Mouse (Mus musculus): ENCODE results near the gene Ptprt. TPM values are rescaled to one million over a fixed set of nuclear protein-coding genes. Genes with fewer than 3 reads are reported as not detected.
"Not testable (repeated sequence)": the region's sequence is repeated elsewhere in the genome, so short reads cannot be mapped to it uniquely, and the experiment has no call there.

Ptprt gene
- polyA plus RNA-seq, 1 experiment = 1.1 TPM

DNA sequence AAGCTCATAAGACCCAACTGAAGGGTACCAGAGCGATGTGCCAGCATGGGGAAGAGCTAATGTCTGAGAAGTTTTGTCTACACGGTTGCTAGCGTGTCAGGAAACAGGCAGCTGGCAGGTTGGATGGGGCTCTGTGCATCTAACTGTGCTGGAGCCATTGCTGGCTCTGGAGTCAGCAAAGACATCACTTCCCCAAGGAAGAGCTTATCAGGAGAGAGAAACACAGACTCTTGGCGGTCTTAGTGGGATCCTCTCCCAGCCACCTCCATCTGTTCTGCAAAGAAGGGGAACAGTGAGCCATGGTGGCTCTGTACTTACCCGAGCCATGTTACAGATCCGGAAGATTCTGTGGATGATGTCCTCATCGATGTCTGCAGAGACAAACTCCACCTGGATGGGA is 1126.8 kb downstream of the Ptprt start:
- Histone ChIP-seq H3K27me3 (ENCODE audit: control insufficient read depth, insufficient read depth, low read length) (no peaks in the 10 kb centered on the region), H3K4me1 (replicated peaks; ENCODE audit: control insufficient read depth, insufficient read depth, low read length) (no peaks in the 10 kb centered on the region), H3K27ac (ENCODE audit: control insufficient read depth, insufficient read depth, low read length) (no peak overlapping the region), H3K36me3 (ENCODE audit: control insufficient read depth, insufficient read depth, low read length) (no peaks in the 10 kb centered on the region), H3K4me3 (ENCODE audit: control insufficient read depth, insufficient read depth, low read length) (no peak overlapping the region)
- TF ChIP-seq POLR2A (IDR thresholded peaks at IDR 0.05; ENCODE audit: control insufficient read depth, extremely low read depth, insufficient read depth, low read length, poor library complexity) (no peak), CTCF (IDR thresholded peaks at IDR 0.05; ENCODE audit: borderline replicate concordance, control insufficient read depth, extremely low read depth, insufficient read depth, low read length, poor library complexity) (no peak)
- WGBS = 91% methylated on average over 7 of the region's 7 CpGs
- no peak for DNase-seq

DNA sequence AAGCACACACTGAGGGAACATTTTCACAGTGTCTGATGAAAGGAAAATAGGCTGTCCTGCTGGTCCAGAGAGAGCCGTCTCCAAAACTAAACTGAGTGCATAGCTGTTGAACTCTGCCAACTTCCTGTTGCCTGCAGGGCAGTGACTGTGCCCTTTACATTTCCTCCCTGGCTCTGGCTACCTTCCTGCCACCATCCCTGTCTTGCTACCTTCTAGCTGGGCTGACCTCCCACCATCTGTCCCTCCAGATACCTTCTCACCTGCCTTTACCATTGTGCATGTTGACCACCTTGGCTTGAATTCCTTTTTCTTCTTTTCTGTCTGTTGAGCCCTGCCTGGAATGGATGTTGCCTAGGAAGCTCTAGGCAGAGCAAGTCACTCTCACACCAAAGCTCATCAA is 1133.8 kb downstream of the Ptprt start:
- Histone ChIP-seq H3K36me3 (ENCODE audit: control insufficient read depth, insufficient read depth, low read length) (no peaks in the 10 kb centered on the region), H3K4me3 (ENCODE audit: control insufficient read depth, insufficient read depth, low read length) (no peak overlapping the region), H3K27me3 (ENCODE audit: control insufficient read depth, insufficient read depth, low read length) (no peaks in the 10 kb centered on the region), H3K27ac (ENCODE audit: control insufficient read depth, insufficient read depth, low read length) (no peak overlapping the region), H3K4me1 (replicated peaks; ENCODE audit: control insufficient read depth, insufficient read depth, low read length) (no peaks in the 10 kb centered on the region)
- no peak for DNase-seq
- TF ChIP-seq POLR2A (IDR thresholded peaks at IDR 0.05; ENCODE audit: control insufficient read depth, extremely low read depth, insufficient read depth, low read length, poor library complexity) = no peak
- TF ChIP-seq CTCF (IDR thresholded peaks at IDR 0.05; ENCODE audit: borderline replicate concordance, control insufficient read depth, extremely low read depth, insufficient read depth, low read length, poor library complexity) = no peak
- 16% methylated on average over 1 of the region's 1 CpGs for WGBS

DNA sequence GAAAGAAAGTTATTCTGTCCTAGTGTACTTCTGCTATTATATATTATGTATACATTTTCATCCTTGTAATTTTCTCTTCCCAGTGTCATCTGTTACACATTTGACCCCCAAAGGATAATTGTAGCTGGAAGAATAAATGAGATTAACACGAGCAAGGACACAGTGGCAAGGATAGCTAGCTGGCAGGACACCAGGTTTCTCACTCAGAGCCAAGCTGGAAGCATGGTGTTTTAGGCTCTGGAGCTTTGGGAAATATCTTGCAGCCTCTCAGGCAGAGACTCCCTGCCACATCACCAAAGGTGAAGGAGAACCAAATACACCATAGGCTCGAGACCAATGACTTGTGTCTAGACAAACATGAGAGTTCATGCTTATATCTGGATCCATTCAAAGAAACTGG is 1141.3 kb downstream of the Ptprt start:
- WGBS = 80% methylated on average over 2 of the region's 2 CpGs
- Histone ChIP-seq H3K27me3 (ENCODE audit: control insufficient read depth, insufficient read depth, low read length) (no peaks in the 10 kb centered on the region), H3K4me3 (ENCODE audit: control insufficient read depth, insufficient read depth, low read length) (no peak overlapping the region), H3K27ac (ENCODE audit: control insufficient read depth, insufficient read depth, low read length) (no peak overlapping the region), H3K4me1 (replicated peaks; ENCODE audit: control insufficient read depth, insufficient read depth, low read length) (no peaks in the 10 kb centered on the region), H3K36me3 (ENCODE audit: control insufficient read depth, insufficient read depth, low read length) (no peaks in the 10 kb centered on the region)
- no peak for DNase-seq
- TF ChIP-seq CTCF (IDR thresholded peaks at IDR 0.05; ENCODE audit: borderline replicate concordance, control insufficient read depth, extremely low read depth, insufficient read depth, low read length, poor library complexity) = no peak
- TF ChIP-seq POLR2A (IDR thresholded peaks at IDR 0.05; ENCODE audit: control insufficient read depth, extremely low read depth, insufficient read depth, low read length, poor library complexity) = no peak

DNA sequence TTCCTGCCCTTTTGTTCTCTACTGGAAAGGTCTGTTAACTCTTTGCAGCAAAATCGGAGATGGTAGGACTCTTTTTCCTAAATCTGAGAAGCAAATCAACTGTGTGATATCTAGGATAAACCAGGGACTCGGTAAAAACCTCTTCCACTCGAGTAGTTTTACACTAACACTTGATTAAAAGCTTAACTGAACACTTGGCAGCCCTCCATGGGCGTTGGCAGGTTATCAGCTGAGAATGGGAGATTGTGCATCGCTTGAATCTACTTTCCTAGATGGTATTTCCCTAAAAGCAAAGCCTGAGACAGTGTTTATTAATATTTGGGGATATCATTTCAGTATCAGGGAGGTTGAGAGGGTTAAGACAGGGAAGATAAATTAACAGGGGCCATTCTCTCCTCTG is 1144.0 kb downstream of the Ptprt start:
- no peak overlapping the region for H3K4me3 ChIP-seq (ENCODE audit: control insufficient read depth, insufficient read depth, low read length)
- no peaks in the 10 kb centered on the region for H3K4me1 ChIP-seq (replicated peaks; ENCODE audit: control insufficient read depth, insufficient read depth, low read length)
- no peaks in the 10 kb centered on the region for H3K36me3 ChIP-seq (ENCODE audit: control insufficient read depth, insufficient read depth, low read length)
- no peaks in the 10 kb centered on the region for H3K27me3 ChIP-seq (ENCODE audit: control insufficient read depth, insufficient read depth, low read length)
- TF ChIP-seq POLR2A (IDR thresholded peaks at IDR 0.05; ENCODE audit: control insufficient read depth, extremely low read depth, insufficient read depth, low read length, poor library complexity) (no peak), CTCF (IDR thresholded peaks at IDR 0.05; ENCODE audit: borderline replicate concordance, control insufficient read depth, extremely low read depth, insufficient read depth, low read length, poor library complexity) (no peak)
- DNase-seq = no peak
- 66% methylated on average over 5 of the region's 5 CpGs for WGBS
- no peak overlapping the region for H3K27ac ChIP-seq (ENCODE audit: control insufficient read depth, insufficient read depth, low read length)

- Histone ChIP-seq H3K36me3 (ENCODE audit: control insufficient read depth, insufficient read depth, low read length) (no peaks in the 10 kb centered on the region), H3K27ac (ENCODE audit: control insufficient read depth, insufficient read depth, low read length) (no peak overlapping the region), H3K27me3 (ENCODE audit: control insufficient read depth, insufficient read depth, low read length) (no peaks in the 10 kb centered on the region), H3K4me1 (replicated peaks; ENCODE audit: control insufficient read depth, insufficient read depth, low read length) (no peaks in the 10 kb centered on the region), H3K4me3 (ENCODE audit: control insufficient read depth, insufficient read depth, low read length) (no peak overlapping the region)
- no peak for TF ChIP-seq CTCF (IDR thresholded peaks at IDR 0.05; ENCODE audit: borderline replicate concordance, control insufficient read depth, extremely low read depth, insufficient read depth, low read length, poor library complexity)
- DNase-seq = no peak
- WGBS = 91% methylated on average over 1 of the region's 1 CpGs
Measured at GRCm38 (mm10) chr2:161513256-161513655, 1147.7 kb downstream of the Ptprt start.

GRCm38 (mm10) chr2:161511880-161512570 is 1148.9 kb downstream of the Ptprt start:
- not testable (repeated sequence) for DNase-seq; H3K36me3 ChIP-seq (ENCODE audit: control insufficient read depth, insufficient read depth, low read length); H3K4me1 ChIP-seq (replicated peaks; ENCODE audit: control insufficient read depth, insufficient read depth, low read length); H3K4me3 ChIP-seq (ENCODE audit: control insufficient read depth, insufficient read depth, low read length); H3K27ac ChIP-seq (ENCODE audit: control insufficient read depth, insufficient read depth, low read length); H3K27me3 ChIP-seq (ENCODE audit: control insufficient read depth, insufficient read depth, low read length)
- 16% methylated on average over 6 of the region's 15 CpGs for WGBS

- H3K27me3 ChIP-seq (ENCODE audit: control insufficient read depth, insufficient read depth, low read length) = no peaks in the 10 kb centered on the region
- WGBS = 25% methylated on average over 8 of the region's 8 CpGs
- no peaks in the 10 kb centered on the region for H3K36me3 ChIP-seq (ENCODE audit: control insufficient read depth, insufficient read depth, low read length)
- TF ChIP-seq CTCF (IDR thresholded peaks at IDR 0.05; ENCODE audit: borderline replicate concordance, control insufficient read depth, extremely low read depth, insufficient read depth, low read length, poor library complexity) (no peak), POLR2A (IDR thresholded peaks at IDR 0.05; ENCODE audit: control insufficient read depth, extremely low read depth, insufficient read depth, low read length, poor library complexity) (no peak)
- no peak for DNase-seq
- H3K4me3 ChIP-seq (ENCODE audit: control insufficient read depth, insufficient read depth, low read length) = peak overlapping the region; percentile 37; the same call in 1 of the 2 replicates
- no peaks in the 10 kb centered on the region for H3K4me1 ChIP-seq (replicated peaks; ENCODE audit: control insufficient read depth, insufficient read depth, low read length)
- 0 out of 2 replicates have a peak overlapping the region, but pooled peaks have one; percentile 57 for H3K27ac ChIP-seq (ENCODE audit: control insufficient read depth, insufficient read depth, low read length)
Measured at GRCm38 (mm10) chr2:161511101-161511759, 1149.7 kb downstream of the Ptprt start.
